In the genomic region with DNA sequence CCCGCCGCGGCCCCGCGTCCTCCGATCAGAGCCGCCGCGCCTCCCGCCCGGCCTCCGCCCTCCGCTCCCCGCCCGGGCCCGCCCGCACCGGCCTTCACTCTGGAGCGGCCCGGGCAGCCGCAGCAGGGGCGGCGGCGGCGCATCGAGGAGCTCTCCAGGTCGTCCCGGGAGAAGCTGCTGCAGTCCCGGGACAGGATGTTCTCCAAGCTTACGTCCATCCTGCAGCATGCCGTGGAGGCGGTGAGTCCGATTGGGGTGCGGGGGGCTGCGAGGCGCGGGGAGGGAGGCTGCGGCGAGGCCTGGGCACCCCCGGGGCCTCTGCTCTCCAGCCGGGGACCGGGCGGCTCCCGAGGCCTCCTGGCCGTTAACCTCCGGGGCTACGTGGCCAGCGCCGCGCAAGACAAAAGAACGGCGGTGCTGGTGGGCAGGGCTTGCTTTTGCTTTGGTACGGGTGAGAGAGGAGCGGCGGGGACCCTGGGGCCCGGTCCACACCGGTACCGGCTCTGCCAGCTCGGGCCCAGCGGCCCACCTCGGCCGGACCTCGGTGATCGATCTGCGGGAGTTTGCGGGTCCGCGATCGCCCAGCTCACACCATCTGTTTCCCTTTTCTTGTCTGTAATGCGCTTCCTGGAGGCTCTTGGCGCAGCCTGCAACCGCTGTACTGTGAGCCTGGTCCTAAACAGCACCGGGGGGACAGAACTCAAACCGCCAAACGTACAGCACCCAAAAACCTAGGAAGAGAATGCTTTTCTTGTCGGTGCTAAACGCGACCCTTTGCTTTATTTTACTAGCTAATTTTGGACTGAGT, we compare ENCODE assay signal across 8 mouse cellular contexts. TPM values are rescaled to one million over a fixed set of nuclear protein-coding genes. Genes with fewer than 3 reads are reported as not detected.
DNase-seq lines count a peak whose midpoint lies in the region; ATAC-seq and TF ChIP-seq lines count a peak whose summit lies in the region.

No protein-coding gene starts in this region.

- intact Hi-C loops in gastrocnemius, adult 2 months (cut with DNase I) = loop anchor here (10.0 kb wide), 1 partner anchor 547 kb away; no protein-coding TSS in a partner anchor

- H3K27me3 ChIP-seq in hindbrain, postnatal 0 days (ENCODE audit: insufficient read depth, low read length) = no peaks in the 10 kb centered on the region
- H3K27me3 ChIP-seq in midbrain, embryonic 16.5 days (ENCODE audit: control insufficient read depth, insufficient read depth, low read depth, low read length) = no peaks in the 10 kb centered on the region
- H3K27me3 ChIP-seq in stomach, postnatal 0 days (ENCODE audit: control insufficient read depth, insufficient read depth, low read length) = no peaks in the 10 kb centered on the region

- H3K9me3 ChIP-seq in hindbrain, postnatal 0 days (ENCODE audit: low read length) = no peaks in the 10 kb centered on the region
- H3K9me3 ChIP-seq in midbrain, embryonic 16.5 days (replicated peaks; ENCODE audit: control insufficient read depth, low read length, poor library complexity, severe bottlenecking) = no peaks in the 10 kb centered on the region
- H3K9me3 ChIP-seq in stomach, postnatal 0 days (ENCODE audit: control insufficient read depth, low read length) = no peaks in the 10 kb centered on the region

- H3K4me2 ChIP-seq in hindbrain, postnatal 0 days (ENCODE audit: low read depth, low read length) = peak overlapping the region; percentile 64
- H3K4me2 ChIP-seq in midbrain, embryonic 16.5 days (ENCODE audit: low read length) = peak overlapping the region; percentile 71
- H3K4me2 ChIP-seq in stomach, postnatal 0 days (replicated peaks; ENCODE audit: low read depth) = peak overlapping the region; percentile 61

- H3K9ac ChIP-seq in hindbrain, postnatal 0 days (replicated peaks; ENCODE audit: low read length) = peak overlapping the region; percentile 100
- peak overlapping the region; percentile 95 for H3K9ac ChIP-seq in midbrain, embryonic 16.5 days (ENCODE audit: low read depth, low read length)
- peak overlapping the region; percentile 100 for H3K9ac ChIP-seq in stomach, postnatal 0 days (ENCODE audit: low read length)

- H3K4me3 ChIP-seq in gastrocnemius, adult 2 months = peak overlapping the region; percentile 90
- H3K4me3 ChIP-seq in hindbrain, postnatal 0 days (ENCODE audit: low read length) = peak overlapping the region; percentile 98
- H3K4me3 ChIP-seq in midbrain, embryonic 16.5 days (ENCODE audit: low read depth, low read length) = peak overlapping the region; percentile 96
- H3K4me3 ChIP-seq in stomach, postnatal 0 days (ENCODE audit: low read depth, low read length) = peak overlapping the region; percentile 96

- peak overlapping the region; percentile 98 for H3K27ac ChIP-seq in gastrocnemius, adult 2 months
- peak overlapping the region; percentile 97 for H3K27ac ChIP-seq in hindbrain, postnatal 0 days
- H3K27ac ChIP-seq in midbrain, embryonic 16.5 days (ENCODE audit: low read length) = peak overlapping the region; percentile 97
- H3K27ac ChIP-seq in stomach, postnatal 0 days (replicated peaks) = peak overlapping the region; percentile 98

- H3K36me3 ChIP-seq in hindbrain, postnatal 0 days (ENCODE audit: insufficient read depth, low read length) = no peaks in the 10 kb centered on the region
- H3K36me3 ChIP-seq in midbrain, embryonic 16.5 days (ENCODE audit: control insufficient read depth, insufficient read depth, low read length) = no peaks in the 10 kb centered on the region
- H3K36me3 ChIP-seq in stomach, postnatal 0 days (ENCODE audit: control insufficient read depth, insufficient read depth, low read length) = no peaks in the 10 kb centered on the region

- peak; percentile 6; the same call in 1 of the 2 replicates for ATAC-seq in hindbrain, postnatal 0 days
- peak; percentile 77 for ATAC-seq in midbrain, embryonic 16.5 days
- ATAC-seq in stomach, postnatal 0 days (ENCODE audit: low FRiP score, low TSS enrichment) = peak; percentile 38

- no peak for TF ChIP-seq EP300 in stomach, postnatal 0 days (optimal IDR thresholded peaks at IDR 0.05)

- DNase-seq in right cerebral cortex, adult 2 months (ENCODE audit: low spot score in 2 of 2) = peak; percentile 43 to 61
- DNase-seq in right cerebral cortex, postnatal 14 days = no peak
- peak; percentile 64 to 78 for DNase-seq in cerebellum, postnatal 14 days
- no peak for DNase-seq in gastrocnemius, adult 2 months
- DNase-seq in hindbrain, postnatal 0 days (ENCODE audit: low spot score) = peak; percentile 64
- peak; percentile 68 for DNase-seq in liver
- peak; percentile 74 for DNase-seq in stomach, postnatal 0 days (ENCODE audit: low spot score)

- H3K4me1 ChIP-seq in hindbrain, postnatal 0 days (ENCODE audit: insufficient read depth, low read length) = peaks cover 33% of the 10 kb centered on the region
- peaks cover 50% of the 10 kb centered on the region for H3K4me1 ChIP-seq in midbrain, embryonic 16.5 days (ENCODE audit: control insufficient read depth, insufficient read depth, low read length)
- peaks cover 23% of the 10 kb centered on the region for H3K4me1 ChIP-seq in stomach, postnatal 0 days (replicated peaks; ENCODE audit: control insufficient read depth, insufficient read depth)

- under 1% methylated on average over 55 of the region's 78 CpGs for WGBS in hindbrain, postnatal 0 days
- under 1% methylated on average over 61 of the region's 78 CpGs for WGBS in midbrain, embryonic 16.5 days
- under 1% methylated on average over 69 of the region's 78 CpGs for WGBS in stomach, postnatal 0 days

- TF ChIP-seq CTCF in gastrocnemius, adult 2 months (IDR thresholded peaks at IDR 0.05) = no peak
- TF ChIP-seq CTCF in hindbrain, postnatal 0 days (IDR thresholded peaks at IDR 0.05; ENCODE audit: low read depth) = no peak
- TF ChIP-seq CTCF in stomach, postnatal 0 days (IDR thresholded peaks at IDR 0.05; ENCODE audit: low read depth) = no peak

RNA-seq across cellular contexts. Expression of a gene that starts 0.9 kb away (rescaled TPM):
- 10 to 100 TPM; 12.0 to 17.4 TPM for total RNA-seq in gastrocnemius, adult 2 months (2021)
- 18.2 and 19.7 TPM in 2 replicates for total RNA-seq in hindbrain, postnatal 0 days (2014; rRNA removed)
- 10.9 and 11.2 TPM in 2 replicates for polyA plus RNA-seq in hindbrain, postnatal 0 days (2015; fragmentation: Nextera tagmentation; extraction: Ambion mirVana)
- 12.6 and 13.1 TPM in 2 replicates for polyA plus RNA-seq in midbrain, embryonic 16.5 days (2015; fragmentation: Nextera tagmentation; extraction: Ambion mirVana)
- 7.6 and 8.3 TPM in 2 replicates for polyA plus RNA-seq in stomach, postnatal 0 days (2015; fragmentation: Nextera tagmentation; extraction: Ambion mirVana)

RNA-seq across cellular contexts. Expression of a gene that starts 46.6 kb away (rescaled TPM):
- total RNA-seq in gastrocnemius, adult 2 months (2021) = 10 to 100 TPM; 38.5 to 56.1 TPM
- 71.7 and 110 TPM in 2 replicates for total RNA-seq in hindbrain, postnatal 0 days (2014; rRNA removed)
- polyA plus RNA-seq in hindbrain, postnatal 0 days (2015; fragmentation: Nextera tagmentation; extraction: Ambion mirVana) = 43.0 and 44.7 TPM in 2 replicates
- 64.1 and 66.2 TPM in 2 replicates for polyA plus RNA-seq in midbrain, embryonic 16.5 days (2015; fragmentation: Nextera tagmentation; extraction: Ambion mirVana)
- polyA plus RNA-seq in stomach, postnatal 0 days (2015; fragmentation: Nextera tagmentation; extraction: Ambion mirVana) = 61.8 and 62.0 TPM in 2 replicates

Comparison
In these comparisons a context has a peak if more than half of its experiments do, and no peak if none do; other contexts are left out.
1. DNase-seq: peak in right cerebral cortex, adult 2 months (2 of 2), cerebellum, postnatal 14 days (2 of 2), hindbrain, postnatal 0 days (single experiment), liver (single experiment) and stomach, postnatal 0 days (single experiment); none in right cerebral cortex, postnatal 14 days (single experiment) and gastrocnemius, adult 2 months (single experiment).
2. ATAC-seq: peak in every context shown above with its lines; median percentile 77 in midbrain, embryonic 16.5 days; 38 in stomach, postnatal 0 days; 6 in hindbrain, postnatal 0 days.
3. Peak in every context shown above with its lines, with median percentiles within 50 percentile points of each other: H3K27ac ChIP-seq, H3K4me3 ChIP-seq, H3K4me2 ChIP-seq and H3K9ac ChIP-seq.